24 mouse cellular contexts compared by ENCODE assay signal in genomic region chr10:69804613-69805012, GRCm38 (mm10).
DNase-seq lines count a peak whose midpoint lies in the region; ATAC-seq lines count a peak whose summit lies in the region.
"Had no signal": no experiment of that assay in that cellular context is flagged by ENCODE, and none has a peak within 500 bp of the region (broad histone marks: within the 10 kb centered on the region; RNA-seq: fewer than 3 reads in every experiment).

No protein-coding gene starts in this region.

- no peak overlapping the region for H3K4me3 ChIP-seq in forebrain, embryonic 15.5 days
- no peak overlapping the region for H3K4me3 ChIP-seq in forebrain, embryonic 11.5 days (ENCODE audit: low read depth, low read length)
- no peak overlapping the region for H3K4me3 ChIP-seq in hindbrain, embryonic 13.5 days
- no peak overlapping the region for H3K4me3 ChIP-seq in hindbrain, embryonic 14.5 days (replicated peaks; ENCODE audit: low read length)
- H3K4me3 ChIP-seq in midbrain, embryonic 16.5 days (ENCODE audit: low read depth, low read length), result no peak overlapping the region
- no peak overlapping the region for H3K4me3 ChIP-seq in midbrain, embryonic 13.5 days (replicated peaks)
- H3K4me3 ChIP-seq: embryonic facial prominence, embryonic 13.5 days; erythroblast, embryonic 14.5 days; heart, adult 2 months; hindbrain, embryonic 15.5 days; limb, embryonic 15.5 days; liver, embryonic 15.5 days; lung, embryonic 15.5 days; neural tube, embryonic 12.5 days had no signal

- H3K36me3 ChIP-seq in forebrain, embryonic 15.5 days, result peaks cover 10% of the 10 kb centered on the region; the same call in 1 of the 2 replicates
- no peaks in the 10 kb centered on the region for H3K36me3 ChIP-seq in forebrain, embryonic 11.5 days (ENCODE audit: control insufficient read depth, insufficient read depth, low read length)
- peaks cover 10% of the 10 kb centered on the region for H3K36me3 ChIP-seq in hindbrain, embryonic 13.5 days
- peaks cover 14% of the 10 kb centered on the region for H3K36me3 ChIP-seq in hindbrain, embryonic 14.5 days (replicated peaks; ENCODE audit: control insufficient read depth, insufficient read depth)
- H3K36me3 ChIP-seq in midbrain, embryonic 16.5 days (ENCODE audit: control insufficient read depth, insufficient read depth, low read length), result peaks cover 5% of the 10 kb centered on the region; the same call in 1 of the 2 replicates
- peaks cover 8% of the 10 kb centered on the region for H3K36me3 ChIP-seq in midbrain, embryonic 13.5 days
- H3K36me3 ChIP-seq: limb, embryonic 15.5 days; liver, embryonic 15.5 days; lung, embryonic 15.5 days had no signal

- no peak overlapping the region for H3K9ac ChIP-seq in forebrain, embryonic 15.5 days (replicated peaks)
- H3K9ac ChIP-seq in forebrain, embryonic 11.5 days (ENCODE audit: low read length), result no peak overlapping the region
- H3K9ac ChIP-seq in hindbrain, embryonic 13.5 days, result 0 out of 2 replicates have a peak overlapping the region, but pooled peaks have one; percentile 8
- no peak overlapping the region for H3K9ac ChIP-seq in hindbrain, embryonic 14.5 days
- H3K9ac ChIP-seq in midbrain, embryonic 16.5 days (ENCODE audit: low read depth, low read length), result peak overlapping the region; percentile 35; the same call in 1 of the 2 replicates
- H3K9ac ChIP-seq in midbrain, embryonic 13.5 days (replicated peaks), result no peak overlapping the region
- H3K9ac ChIP-seq: embryonic facial prominence, embryonic 13.5 days; hindbrain, embryonic 15.5 days; limb, embryonic 15.5 days; liver, embryonic 15.5 days; lung, embryonic 15.5 days; neural tube, embryonic 12.5 days had no signal

- H3K27me3 ChIP-seq in forebrain, embryonic 15.5 days, result no peaks in the 10 kb centered on the region
- H3K27me3 ChIP-seq in forebrain, embryonic 11.5 days (ENCODE audit: control insufficient read depth, insufficient read depth, low read length), result no peaks in the 10 kb centered on the region
- H3K27me3 ChIP-seq in hindbrain, embryonic 13.5 days, result no peaks in the 10 kb centered on the region
- H3K27me3 ChIP-seq in hindbrain, embryonic 14.5 days (ENCODE audit: control insufficient read depth, insufficient read depth, low read length), result no peaks in the 10 kb centered on the region
- no peaks in the 10 kb centered on the region for H3K27me3 ChIP-seq in midbrain, embryonic 16.5 days (ENCODE audit: control insufficient read depth, insufficient read depth, low read depth, low read length)
- no peaks in the 10 kb centered on the region for H3K27me3 ChIP-seq in midbrain, embryonic 13.5 days
- H3K27me3 ChIP-seq: embryonic facial prominence, embryonic 13.5 days; hindbrain, embryonic 15.5 days; limb, embryonic 15.5 days; liver, embryonic 15.5 days; lung, embryonic 15.5 days; neural tube, embryonic 12.5 days had no signal

- peak overlapping the region; percentile 46 for H3K27ac ChIP-seq in forebrain, embryonic 15.5 days (replicated peaks)
- H3K27ac ChIP-seq in forebrain, embryonic 11.5 days (ENCODE audit: low read depth, low read length), result no peak overlapping the region
- peak overlapping the region; percentile 64 for H3K27ac ChIP-seq in hindbrain, embryonic 13.5 days
- H3K27ac ChIP-seq in hindbrain, embryonic 14.5 days, result no peak overlapping the region
- H3K27ac ChIP-seq in midbrain, embryonic 16.5 days (ENCODE audit: low read length), result peak overlapping the region; percentile 6; the same call in 1 of the 2 replicates
- H3K27ac ChIP-seq in midbrain, embryonic 13.5 days, result no peak overlapping the region
- H3K27ac ChIP-seq: embryonic facial prominence, embryonic 13.5 days; heart, adult 2 months; hindbrain, embryonic 15.5 days; kidney, postnatal 0 days; limb, embryonic 15.5 days; liver, embryonic 15.5 days; lung, embryonic 15.5 days; neural tube, embryonic 12.5 days had no signal

- H3K9me3 ChIP-seq in forebrain, embryonic 15.5 days, result no peaks in the 10 kb centered on the region
- H3K9me3 ChIP-seq in forebrain, embryonic 11.5 days (ENCODE audit: control insufficient read depth, low read length), result no peaks in the 10 kb centered on the region
- H3K9me3 ChIP-seq in hindbrain, embryonic 13.5 days, result no peaks in the 10 kb centered on the region
- no peaks in the 10 kb centered on the region for H3K9me3 ChIP-seq in hindbrain, embryonic 14.5 days (ENCODE audit: control insufficient read depth, low read length)
- H3K9me3 ChIP-seq in midbrain, embryonic 16.5 days (replicated peaks; ENCODE audit: control insufficient read depth, low read length, poor library complexity, severe bottlenecking), result no peaks in the 10 kb centered on the region
- no peaks in the 10 kb centered on the region for H3K9me3 ChIP-seq in midbrain, embryonic 13.5 days
- H3K9me3 ChIP-seq: embryonic facial prominence, embryonic 13.5 days; hindbrain, embryonic 15.5 days; limb, embryonic 15.5 days; liver, embryonic 15.5 days; lung, embryonic 15.5 days; neural tube, embryonic 12.5 days had no signal

- no peak overlapping the region for H3K4me2 ChIP-seq in forebrain, embryonic 15.5 days (replicated peaks)
- no peak overlapping the region for H3K4me2 ChIP-seq in forebrain, embryonic 11.5 days (ENCODE audit: low read depth, low read length, severe bottlenecking)
- H3K4me2 ChIP-seq in hindbrain, embryonic 13.5 days, result no peak overlapping the region
- H3K4me2 ChIP-seq in hindbrain, embryonic 14.5 days (replicated peaks), result no peak overlapping the region
- no peak overlapping the region for H3K4me2 ChIP-seq in midbrain, embryonic 16.5 days (ENCODE audit: low read length)
- no peak overlapping the region for H3K4me2 ChIP-seq in midbrain, embryonic 13.5 days (replicated peaks)
- H3K4me2 ChIP-seq: embryonic facial prominence, embryonic 13.5 days; hindbrain, embryonic 15.5 days; limb, embryonic 15.5 days; liver, embryonic 15.5 days; lung, embryonic 15.5 days; neural tube, embryonic 12.5 days had no signal

- DNase-seq in forebrain, embryonic 11.5 days (ENCODE audit: low spot score), result no peak
- DNase-seq in hindbrain, embryonic 14.5 days (ENCODE audit: low spot score), result no peak
- no peak for DNase-seq in liver
- DNase-seq: adrenal gland, postnatal 25 days; cerebellum, postnatal 10 days; gastrocnemius, postnatal 25 days; heart, adult 2 months; heart, postnatal 36 days; kidney, adult 2 months; lung, postnatal 36 days; thymus, postnatal 14 days had no signal

- peaks cover 22% of the 10 kb centered on the region for H3K4me1 ChIP-seq in forebrain, embryonic 15.5 days
- H3K4me1 ChIP-seq in forebrain, embryonic 11.5 days (replicated peaks; ENCODE audit: control insufficient read depth, insufficient read depth, low read length), result no peaks in the 10 kb centered on the region
- peaks cover 37% of the 10 kb centered on the region for H3K4me1 ChIP-seq in hindbrain, embryonic 13.5 days (replicated peaks)
- peaks cover 31% of the 10 kb centered on the region for H3K4me1 ChIP-seq in hindbrain, embryonic 14.5 days (replicated peaks; ENCODE audit: control insufficient read depth, insufficient read depth, low read length)
- peaks cover 28% of the 10 kb centered on the region for H3K4me1 ChIP-seq in midbrain, embryonic 16.5 days (ENCODE audit: control insufficient read depth, insufficient read depth, low read length)
- H3K4me1 ChIP-seq in midbrain, embryonic 13.5 days (replicated peaks), result peaks cover 27% of the 10 kb centered on the region
- H3K4me1 ChIP-seq: embryonic facial prominence, embryonic 13.5 days; limb, embryonic 15.5 days; liver, embryonic 15.5 days; lung, embryonic 15.5 days had no signal

- 65% methylated on average over 6 of the region's 6 CpGs for WGBS in forebrain, embryonic 15.5 days
- WGBS in forebrain, embryonic 11.5 days, result 74% methylated on average over 6 of the region's 6 CpGs
- WGBS in hindbrain, embryonic 13.5 days, result 56% methylated on average over 6 of the region's 6 CpGs
- 58% methylated on average over 6 of the region's 6 CpGs for WGBS in hindbrain, embryonic 14.5 days
- WGBS in midbrain, embryonic 16.5 days, result 62% methylated on average over 6 of the region's 6 CpGs
- WGBS in midbrain, embryonic 13.5 days, result 66% methylated on average over 6 of the region's 6 CpGs

- ATAC-seq in forebrain, embryonic 15.5 days (replicated peaks), result no peak
- no peak for ATAC-seq in forebrain, embryonic 11.5 days (replicated peaks; ENCODE audit: low FRiP score)
- ATAC-seq in hindbrain, embryonic 13.5 days (ENCODE audit: low FRiP score), result no peak
- no peak for ATAC-seq in hindbrain, embryonic 14.5 days (ENCODE audit: low FRiP score)
- no peak for ATAC-seq in midbrain, embryonic 16.5 days
- ATAC-seq in midbrain, embryonic 13.5 days, result no peak
- ATAC-seq: CD4-positive, CD25-positive, alpha-beta regulatory T cell, adult 4 months had no signal

Comparison
In these comparisons a context has a peak if more than half of its experiments do, and no peak if none do; other contexts are left out.
1. H3K27ac ChIP-seq: peak in forebrain, embryonic 15.5 days (single experiment), hindbrain, embryonic 13.5 days (single experiment) and midbrain, embryonic 16.5 days (single experiment); none in forebrain, embryonic 11.5 days (single experiment), hindbrain, embryonic 14.5 days (single experiment) and midbrain, embryonic 13.5 days (single experiment).
2. H3K9ac ChIP-seq: peak in hindbrain, embryonic 13.5 days (single experiment) and midbrain, embryonic 16.5 days (single experiment); none in forebrain, embryonic 15.5 days (single experiment), forebrain, embryonic 11.5 days (single experiment), hindbrain, embryonic 14.5 days (single experiment) and midbrain, embryonic 13.5 days (single experiment).